Mouse (Mus musculus) thymus, adult 2 months (tissue): ENCODE results near the gene Stat4.

Experiments used
- CTCF ChIP-seq: fragments of 200-500 bp; IDR thresholded peaks from 2 replicates; pipeline ENCODE4 v1.5.1; 2012; ENCODE audit warnings: mild to moderate bottlenecking, control low read depth, low read length, moderate library complexity, borderline replicate concordance; ENCODE audit not compliant: control insufficient read depth, poor library complexity, insufficient read depth; ENCODE audit errors: extremely low read depth
- POLR2A ChIP-seq: fragments of 200-500 bp; IDR thresholded peaks from 2 replicates; pipeline ENCODE4 v1.6.1; 2012; ENCODE audit warnings: mild to moderate bottlenecking, low read length, control low read depth, moderate library complexity; ENCODE audit not compliant: control insufficient read depth, poor library complexity, insufficient read depth; ENCODE audit errors: extremely low read depth

GRCm38 (mm10) chr1:52087128-52087527 is 100.2 kb downstream of the Stat4 start:
- TF ChIP-seq CTCF, result no peak
- TF ChIP-seq POLR2A, result no peak
